Mouse (Mus musculus): ENCODE measurements around the gene Ncaph2. TPM values are rescaled to one million over a fixed set of nuclear protein-coding genes. Genes with fewer than 3 reads are reported as not detected.
A peak's percentile ranks its signal among the peaks of the same experiment; 100 is the strongest.

The Ncaph2 gene
- total RNA-seq, 4 experiments from 2014 or later = 98.3 to 110 (median 107) TPM

DNA sequence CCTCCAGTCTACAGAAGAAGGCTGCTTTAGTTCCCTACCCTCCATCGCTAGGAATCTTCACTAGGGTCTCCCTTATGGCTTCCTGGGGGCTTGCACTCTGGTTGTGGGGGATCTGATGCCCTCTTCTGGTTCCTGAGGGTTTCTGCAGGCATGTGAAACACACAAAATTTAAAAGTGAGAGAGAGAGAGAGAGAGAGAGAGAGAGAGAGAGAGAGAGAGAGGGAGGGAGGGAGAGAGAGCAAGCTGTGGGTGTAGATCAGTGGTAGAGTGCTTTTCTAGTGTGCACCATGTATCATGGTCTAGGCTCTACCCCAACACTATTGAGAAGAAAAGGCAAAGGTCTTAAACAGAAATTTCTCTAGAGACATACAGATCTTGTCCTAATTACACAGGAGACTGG, 13.8 kb upstream of the Ncaph2 start:
- DNase-seq (ENCODE audit: low spot score in 2 of 2) = no peak

DNA sequence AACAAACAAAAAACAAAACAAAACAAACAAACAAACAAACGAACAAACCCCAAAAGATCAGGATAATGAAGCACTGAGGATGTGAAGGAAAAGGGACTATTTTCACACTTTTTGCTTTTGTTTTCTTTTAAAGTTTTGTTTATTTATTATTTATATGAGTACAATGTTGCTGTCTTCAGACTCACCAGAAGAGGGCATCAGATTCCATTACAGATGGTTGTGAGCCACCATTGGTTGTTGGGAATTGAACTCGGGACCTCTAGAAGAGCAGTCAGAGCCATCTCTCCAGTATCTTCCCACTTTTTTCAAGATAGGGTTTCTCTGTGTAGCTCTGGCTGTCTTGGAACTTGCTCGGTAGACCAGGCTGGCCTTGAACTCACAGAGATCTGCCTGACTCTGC, 12.2 kb upstream of the Ncaph2 start:
- no peak for DNase-seq (ENCODE audit: low spot score in 2 of 2)

DNA sequence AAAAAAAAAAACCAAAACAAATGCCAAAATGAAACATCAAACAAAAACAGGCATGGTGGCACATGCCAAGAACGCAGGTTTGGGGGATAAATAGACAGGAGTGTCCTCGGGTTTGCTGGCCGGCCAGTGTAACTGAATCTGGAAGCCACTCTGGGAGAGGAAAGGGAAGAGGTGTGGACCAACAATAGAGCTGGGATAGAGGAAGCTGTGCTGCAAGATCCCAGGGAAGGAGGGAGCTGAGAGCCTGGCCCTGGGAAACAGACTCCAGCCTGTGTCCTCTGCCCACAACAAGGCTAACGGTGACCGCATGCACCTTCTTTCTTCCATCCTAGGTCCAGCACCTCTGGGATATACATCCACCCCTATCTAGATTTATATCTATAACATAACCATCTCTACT, 5.1 kb upstream of the Ncaph2 start:
- DNase-seq (ENCODE audit: low spot score in 2 of 2) = no peak

DNA sequence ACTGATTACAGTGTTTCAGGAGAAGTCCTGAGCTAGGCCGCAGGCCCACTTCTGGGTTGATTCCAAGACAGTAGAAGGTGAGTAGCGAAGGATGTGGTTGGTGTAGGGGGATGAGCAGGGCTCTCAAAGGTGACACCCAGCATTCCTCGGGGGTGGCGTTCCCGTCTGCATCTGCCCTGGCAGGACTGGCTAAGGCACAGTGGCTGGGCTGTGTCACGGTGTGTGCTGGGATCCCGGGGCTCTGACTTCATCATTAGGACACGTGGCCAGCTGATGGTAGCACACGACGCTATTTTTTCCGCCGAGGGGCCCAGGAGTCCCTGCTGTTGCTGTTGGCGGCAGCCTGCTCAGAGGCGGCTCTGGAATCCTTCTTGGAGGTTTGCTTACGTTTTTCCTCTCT, 4.2 kb upstream of the Ncaph2 start:
- no peak for DNase-seq (ENCODE audit: low spot score in 2 of 2)

DNA sequence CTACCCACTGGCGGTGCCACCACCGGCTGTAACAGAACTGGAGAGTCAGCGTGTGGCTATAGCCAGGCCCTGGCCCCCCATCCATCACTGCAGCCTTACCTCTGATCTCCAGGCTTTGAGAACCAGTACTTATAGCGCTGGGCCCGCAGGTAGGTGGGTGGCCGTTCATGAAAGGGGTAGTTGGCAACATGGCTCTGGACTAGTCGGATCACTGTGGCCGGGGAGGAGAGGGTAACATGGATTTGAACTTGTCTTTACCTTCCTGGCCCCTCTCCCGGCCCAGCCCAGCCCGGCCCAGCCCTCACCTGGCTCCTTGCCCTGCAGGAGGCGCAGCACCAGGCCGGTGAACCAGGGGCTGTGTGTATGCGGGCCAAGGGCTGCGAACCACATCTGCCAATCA, 3.5 kb upstream of the Ncaph2 start:
- no peak for DNase-seq (ENCODE audit: low spot score in 2 of 2)

DNA sequence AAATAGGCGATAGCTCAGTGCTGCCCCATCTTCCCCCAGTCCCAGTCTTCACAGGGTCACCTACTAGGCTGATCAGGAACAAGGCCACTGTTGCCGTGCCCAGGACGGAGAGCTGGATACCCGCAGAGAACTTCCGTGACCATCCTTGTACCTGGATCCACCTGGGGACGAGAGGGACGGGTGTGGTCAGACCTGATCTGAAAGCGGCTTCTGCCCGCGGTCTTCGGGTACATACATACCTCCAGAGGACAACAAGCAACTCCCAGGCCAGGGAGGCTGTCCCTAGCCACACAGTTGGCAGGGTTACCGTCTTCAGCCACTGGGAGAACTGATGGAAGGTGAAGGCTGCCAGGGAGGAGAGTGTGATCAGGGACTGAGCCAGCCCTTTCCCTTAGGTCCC, 2.7 kb upstream of the Ncaph2 start:
- DNase-seq (ENCODE audit: low spot score in 2 of 2) = no peak

DNA sequence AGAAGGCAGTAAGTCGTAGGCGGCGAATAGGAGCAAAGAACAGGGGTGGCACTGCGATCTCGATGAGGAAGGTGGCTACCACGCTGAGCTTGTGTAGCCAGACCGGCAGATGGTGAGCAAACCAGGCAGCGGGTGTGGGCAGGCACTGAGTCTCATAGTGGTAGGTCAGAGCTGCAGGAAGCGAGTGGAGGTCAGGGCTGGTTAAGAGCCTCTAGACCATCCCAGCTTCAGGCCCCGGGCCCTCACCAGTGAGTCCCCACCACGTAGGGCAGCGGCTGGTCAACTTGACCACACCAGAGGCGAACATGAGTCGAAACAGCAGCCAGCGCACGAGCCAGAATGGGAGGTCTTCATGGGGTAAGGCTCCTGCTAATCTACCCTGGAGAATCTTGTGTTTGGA, 1.7 kb upstream of the Ncaph2 start:
- no peak for DNase-seq (ENCODE audit: low spot score in 2 of 2)

DNA sequence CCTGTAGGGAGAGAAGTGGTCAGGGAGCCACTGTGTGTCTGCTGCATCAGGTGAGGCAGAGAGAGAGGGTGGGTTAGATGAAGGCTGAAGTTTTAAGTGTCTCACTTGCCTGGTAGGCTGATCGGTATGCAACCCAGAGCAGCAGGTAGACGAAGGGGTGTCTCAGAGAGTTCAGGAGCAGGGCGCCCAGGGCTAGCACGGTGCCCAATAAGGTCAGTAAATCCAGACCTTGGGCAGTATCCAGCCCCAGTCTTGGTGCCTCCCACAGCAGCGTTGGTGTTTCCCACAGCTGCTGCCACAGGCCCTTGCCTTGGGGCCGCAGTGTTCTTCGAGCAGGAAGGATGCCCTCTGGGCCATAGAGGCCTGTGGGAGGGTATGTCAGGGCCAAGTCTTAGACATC, 1.1 kb upstream of the Ncaph2 start:
- no peak for DNase-seq (ENCODE audit: low spot score in 2 of 2)

DNA sequence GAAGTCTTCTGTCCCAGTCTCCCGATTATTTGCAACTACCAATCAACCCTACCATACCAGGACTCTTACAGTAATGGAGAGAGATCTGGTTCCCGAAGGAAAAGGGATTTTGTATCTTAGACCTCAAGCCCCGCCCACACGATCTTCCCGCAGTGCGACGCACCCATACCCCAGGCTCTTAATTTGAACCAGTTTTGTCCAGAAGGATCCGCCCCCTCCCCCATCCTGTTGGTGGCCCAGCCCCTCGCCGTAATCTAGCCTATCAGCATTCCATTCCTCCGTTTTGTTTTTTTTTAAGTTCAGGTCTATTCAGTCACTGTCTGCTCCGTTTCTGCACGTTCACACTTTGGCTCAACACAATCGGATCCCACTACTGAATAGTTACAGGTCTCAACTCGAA, 853 bp downstream of the Ncaph2 start:
- no peak for DNase-seq (ENCODE audit: low spot score in 2 of 2)

DNA sequence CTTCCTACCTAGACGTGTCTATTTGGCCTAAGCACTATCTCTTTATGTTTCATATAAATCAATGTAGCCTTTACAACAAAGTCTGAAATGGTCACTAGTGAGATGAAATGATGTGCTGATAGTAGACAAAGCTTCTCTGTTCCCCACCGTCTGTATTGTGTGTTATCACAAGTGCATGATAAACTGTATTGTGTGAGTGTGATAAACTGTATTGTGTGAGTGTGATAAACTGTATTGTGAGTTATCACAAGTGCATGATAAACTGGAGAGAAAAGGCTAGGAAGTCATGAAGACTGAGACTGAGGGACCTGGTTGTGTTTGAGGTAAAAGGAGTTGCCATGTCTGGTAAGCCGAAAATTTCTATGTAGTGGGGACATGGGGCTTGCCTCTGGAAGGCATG, 3.3 kb downstream of the Ncaph2 start:
- DNase-seq (ENCODE audit: low spot score in 2 of 2) = no peak

DNA sequence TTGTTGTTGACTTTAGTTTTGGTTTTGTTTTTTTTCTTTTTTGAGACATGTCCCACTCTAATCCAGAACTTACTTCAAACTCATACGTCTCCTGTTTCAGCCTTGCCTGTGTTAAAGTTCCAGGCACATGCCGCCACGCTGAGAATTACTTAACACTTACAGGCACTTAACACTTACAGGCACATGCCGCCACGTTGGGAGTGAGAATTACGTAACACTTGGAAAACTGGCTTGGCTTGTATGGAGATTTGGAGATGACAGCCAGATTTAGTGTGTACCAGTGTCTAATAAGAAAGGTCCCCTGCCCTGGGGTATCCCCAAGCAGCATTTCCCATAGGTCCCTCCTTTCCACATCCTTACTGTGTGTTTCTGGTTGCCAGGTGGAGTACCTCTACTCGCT, 7.5 kb downstream of the Ncaph2 start:
- no peak for DNase-seq (ENCODE audit: low spot score in 2 of 2)

DNA sequence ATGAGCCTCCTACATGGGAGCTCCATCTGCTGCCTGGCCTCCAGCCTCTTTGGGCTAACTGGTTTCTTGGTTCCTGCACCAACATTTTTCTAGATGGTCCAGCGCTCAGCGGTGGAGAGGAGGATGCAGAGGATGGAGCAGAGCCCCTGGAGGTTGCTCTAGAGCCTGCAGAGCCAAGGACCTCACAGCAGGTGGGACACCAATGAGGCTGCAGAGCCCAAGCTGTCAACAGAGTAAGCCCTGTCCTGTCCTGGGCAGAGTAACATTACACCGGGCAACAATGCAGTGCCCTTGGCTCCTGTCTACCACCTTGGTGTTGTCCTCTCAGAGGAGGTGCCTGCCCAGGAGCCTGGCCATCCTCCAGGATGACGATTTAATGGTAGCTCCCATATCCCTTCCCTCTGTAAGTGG, 9.6 kb downstream of the Ncaph2 start:
- no peak for DNase-seq (ENCODE audit: low spot score in 2 of 2)

DNA sequence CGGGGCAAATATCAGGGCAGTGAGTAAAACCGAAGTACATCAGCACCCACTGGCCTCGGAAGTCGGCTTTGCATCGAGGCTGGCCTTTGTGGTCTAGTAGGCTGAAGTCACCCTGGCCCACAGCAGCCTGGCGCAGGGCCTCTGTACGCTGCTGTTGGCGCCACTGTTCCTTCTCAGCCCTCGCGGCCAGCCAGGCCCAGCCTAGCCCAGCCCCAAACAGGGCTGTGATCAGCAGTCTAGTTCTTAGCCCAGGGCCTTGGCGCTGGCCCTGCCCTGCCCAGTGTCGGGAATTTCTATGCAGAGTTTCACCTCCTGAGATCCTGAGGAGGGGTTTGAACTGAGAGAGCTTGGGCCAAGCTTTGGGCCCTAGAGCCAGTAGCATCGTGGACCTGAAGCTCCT, 16.5 kb downstream of the Ncaph2 start:
- no peak for DNase-seq (ENCODE audit: low spot score in 2 of 2)

DNA sequence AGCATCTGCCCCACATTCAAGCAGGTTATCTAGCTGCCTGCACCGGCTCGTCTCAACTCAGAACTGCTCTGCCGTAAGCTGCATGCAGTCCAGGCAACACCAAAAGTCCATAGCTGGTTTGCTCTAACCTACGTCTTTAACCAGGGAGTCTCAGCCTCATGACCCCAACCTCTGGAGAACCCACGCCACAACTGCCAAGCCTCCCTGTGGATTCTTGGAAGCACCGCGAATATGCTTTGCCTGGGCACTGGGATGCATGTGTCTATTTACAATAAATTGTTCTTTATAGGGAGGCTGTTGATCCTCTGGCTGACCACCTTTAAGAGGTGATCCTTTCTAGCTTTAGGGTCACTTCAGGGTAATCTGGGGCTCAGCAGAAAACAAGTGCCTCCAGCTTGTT, 17.0 kb downstream of the Ncaph2 start:
- DNase-seq (ENCODE audit: low spot score in 2 of 2) = no peak

DNA sequence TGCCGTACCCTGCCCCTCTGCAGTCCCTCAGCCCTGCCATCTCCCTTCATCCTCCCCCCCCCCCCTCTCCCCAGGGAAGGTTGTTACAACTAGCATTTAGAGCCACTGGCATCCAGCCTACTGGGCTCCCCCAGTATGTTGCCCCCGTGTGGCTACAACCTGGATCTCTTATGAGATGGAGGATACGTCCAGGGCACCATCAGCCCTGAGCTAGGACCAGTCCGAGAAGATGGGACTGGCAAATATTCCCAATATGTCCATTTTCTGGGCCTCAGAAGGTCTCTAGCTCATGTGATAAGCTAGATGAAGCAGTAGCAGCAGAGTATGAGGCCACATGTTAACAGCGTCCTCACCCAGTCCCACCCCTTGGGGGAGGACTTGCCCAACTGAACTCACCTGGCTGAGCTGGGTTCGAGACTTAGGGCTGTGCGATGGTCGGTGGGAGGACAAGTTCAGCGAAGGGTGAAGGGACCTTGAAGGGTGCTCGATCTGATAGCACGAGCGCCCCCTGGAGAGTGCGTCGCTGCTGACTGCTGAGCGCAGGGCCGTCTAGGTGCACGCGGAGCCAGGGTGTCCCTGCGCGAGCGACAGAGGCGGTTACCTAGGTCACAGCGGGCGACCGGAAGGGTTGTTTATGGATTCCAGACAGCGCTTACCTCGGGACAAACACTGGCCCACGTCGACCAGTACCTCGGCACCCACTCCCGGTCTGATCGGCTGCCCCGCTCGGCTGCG, 17.7 kb downstream of the Ncaph2 start:
- peak; percentile 70 to 75 for DNase-seq (ENCODE audit: low spot score in 2 of 2)

DNA sequence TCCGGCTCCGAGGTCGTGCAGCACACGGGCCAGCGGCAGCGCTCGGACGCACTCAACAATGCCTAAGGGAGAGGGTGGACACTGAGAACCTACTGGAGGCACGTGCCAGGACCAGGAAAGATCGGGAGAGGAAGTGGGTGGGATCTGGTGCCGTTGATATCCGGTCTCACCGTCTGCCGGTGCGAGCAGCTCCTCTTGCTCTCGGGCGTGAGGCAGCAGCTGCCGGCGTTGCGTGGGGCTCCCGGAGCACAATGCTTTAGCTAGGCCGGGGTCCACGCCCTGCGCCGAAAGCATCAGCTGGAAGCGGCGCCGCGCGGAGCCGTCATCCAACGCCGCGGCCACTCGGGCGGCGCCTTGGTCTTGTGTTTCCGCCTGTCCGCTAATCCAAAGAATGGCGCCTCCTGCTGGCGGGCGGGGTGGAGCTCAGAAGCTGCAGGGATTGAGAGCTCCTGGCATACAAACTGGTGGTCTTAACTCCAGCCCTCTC, 18.3 kb downstream of the Ncaph2 start, which contains the start of gene Sco2:
Gene Sco2, minus strand, starts transcription at position 85 of the 487 bp plus-strand sequence.
- DNase-seq (ENCODE audit: low spot score in 2 of 2) = peak; percentile 85 to 95

DNA sequence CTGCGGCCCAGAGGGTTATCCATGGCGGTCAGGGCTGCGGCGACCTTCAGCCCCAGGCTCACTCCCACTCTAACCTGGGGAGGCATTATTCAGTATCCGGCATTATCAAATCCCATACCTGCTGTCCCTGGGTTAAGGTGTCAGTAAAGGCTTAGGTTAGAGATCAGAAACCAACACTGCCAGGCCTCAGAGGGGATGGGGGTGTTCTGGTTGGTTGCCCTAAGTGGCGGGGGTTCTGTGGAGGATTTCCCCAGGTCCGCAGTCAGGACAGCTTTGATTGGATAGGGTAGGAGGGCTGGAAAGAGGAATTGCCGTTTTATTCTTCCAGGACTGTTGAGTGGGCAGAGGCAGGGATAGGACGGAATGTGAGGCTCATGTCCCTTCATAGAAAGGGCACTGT, 18.8 kb downstream of the Ncaph2 start:
- no peak for DNase-seq (ENCODE audit: low spot score in 2 of 2)

DNA sequence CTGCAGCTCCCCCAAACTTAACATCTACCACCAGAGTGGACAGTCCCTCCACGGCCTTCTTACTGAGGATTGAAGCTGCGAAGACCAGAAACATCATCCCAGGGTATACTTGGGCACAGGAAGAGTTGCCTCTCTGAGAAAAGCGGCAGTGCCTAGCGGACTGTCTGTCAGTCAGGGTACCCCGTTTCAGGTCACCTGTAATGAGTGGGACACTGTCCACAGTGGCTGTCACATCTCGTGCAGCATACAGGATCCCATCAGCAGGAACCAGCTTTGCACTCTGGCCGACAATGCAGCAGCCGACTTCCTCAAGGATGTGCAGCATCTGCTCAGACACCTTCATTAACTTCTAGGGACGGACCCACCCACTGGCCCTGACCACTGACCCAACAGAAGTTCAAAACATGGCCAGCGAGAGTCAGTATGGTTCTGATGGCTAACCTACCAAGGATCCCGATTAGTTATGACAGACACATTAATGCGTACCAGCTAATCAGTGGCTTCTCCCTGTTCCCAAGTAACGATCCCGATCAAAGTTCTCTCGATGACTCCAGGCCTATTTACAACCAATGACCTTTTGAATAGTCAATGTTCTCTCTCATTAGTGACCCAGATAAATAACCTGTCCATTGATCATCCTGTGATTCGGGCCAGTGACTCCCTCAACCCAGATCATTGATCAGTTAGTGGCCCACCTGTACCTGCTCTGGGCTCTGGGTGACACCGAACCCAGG, 19.4 kb downstream of the Ncaph2 start:
- DNase-seq (ENCODE audit: low spot score in 2 of 2) = no peak

DNA sequence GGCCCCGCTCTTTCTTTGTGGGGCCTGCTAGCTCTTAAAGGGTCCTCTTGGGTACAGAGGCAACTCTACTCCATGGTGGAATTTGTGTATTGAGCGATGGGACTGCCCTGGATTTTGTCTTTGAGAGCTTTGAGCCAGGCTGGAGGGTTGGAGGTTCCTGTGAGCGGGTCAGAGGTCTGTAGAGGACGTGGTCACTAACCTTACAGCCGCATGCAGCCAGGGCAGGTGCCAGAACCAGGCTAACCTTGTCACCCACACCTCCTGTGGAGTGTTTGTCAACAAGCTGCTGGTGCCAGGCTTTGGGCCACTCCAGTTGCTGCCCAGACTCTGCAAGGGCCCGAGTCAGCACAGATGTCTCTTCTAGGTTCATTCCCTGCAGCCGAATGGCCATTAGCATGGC, 20.5 kb downstream of the Ncaph2 start:
- DNase-seq (ENCODE audit: low spot score in 2 of 2) = peak in 1 of 2 experiments; percentile 10

DNA sequence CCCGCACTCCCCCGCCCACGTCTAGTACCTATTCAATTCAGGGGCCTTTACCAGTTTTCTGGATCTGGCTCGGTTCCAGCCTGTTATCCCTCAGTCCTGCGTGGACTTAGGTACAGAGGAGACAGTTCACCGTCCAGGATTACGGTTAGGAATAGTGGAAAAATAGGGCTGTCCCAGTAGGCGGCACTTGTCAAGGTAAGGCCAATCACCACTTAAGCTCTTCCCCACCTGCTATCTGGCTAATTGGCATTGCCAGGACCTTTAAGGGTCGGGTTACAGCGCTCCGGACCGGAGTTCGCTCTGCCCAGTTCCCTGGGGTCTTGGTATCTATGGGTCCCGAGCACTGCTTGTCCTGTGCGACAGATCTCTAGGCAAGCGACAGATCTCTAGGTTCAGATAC, 21.4 kb downstream of the Ncaph2 start, which contains the start of gene Tymp:
Gene Tymp, minus strand, starts transcription at position 83 of the 400 bp plus-strand sequence.
- no peak for DNase-seq (ENCODE audit: low spot score in 2 of 2)

DNA sequence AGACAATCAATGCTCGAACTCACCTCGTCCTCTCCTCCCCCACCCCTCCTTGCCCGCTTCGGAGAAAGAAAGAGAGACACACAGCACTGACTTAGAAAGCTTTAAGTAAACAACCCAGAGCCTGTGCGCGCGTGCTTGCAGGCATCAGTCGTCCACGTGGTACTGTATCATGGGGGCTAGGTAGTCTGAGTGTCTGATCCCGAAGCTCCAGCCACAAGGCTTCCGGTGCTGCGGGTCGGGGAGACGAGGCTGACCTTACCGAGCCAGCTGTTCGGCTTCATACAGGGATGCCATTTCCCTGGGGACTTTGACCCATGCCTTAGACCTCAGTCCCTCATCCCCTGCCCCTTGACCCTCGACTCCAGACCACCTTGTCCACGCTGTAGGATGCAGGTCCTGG, 21.8 kb downstream of the Ncaph2 start:
- DNase-seq (ENCODE audit: low spot score in 2 of 2) = no peak

DNA sequence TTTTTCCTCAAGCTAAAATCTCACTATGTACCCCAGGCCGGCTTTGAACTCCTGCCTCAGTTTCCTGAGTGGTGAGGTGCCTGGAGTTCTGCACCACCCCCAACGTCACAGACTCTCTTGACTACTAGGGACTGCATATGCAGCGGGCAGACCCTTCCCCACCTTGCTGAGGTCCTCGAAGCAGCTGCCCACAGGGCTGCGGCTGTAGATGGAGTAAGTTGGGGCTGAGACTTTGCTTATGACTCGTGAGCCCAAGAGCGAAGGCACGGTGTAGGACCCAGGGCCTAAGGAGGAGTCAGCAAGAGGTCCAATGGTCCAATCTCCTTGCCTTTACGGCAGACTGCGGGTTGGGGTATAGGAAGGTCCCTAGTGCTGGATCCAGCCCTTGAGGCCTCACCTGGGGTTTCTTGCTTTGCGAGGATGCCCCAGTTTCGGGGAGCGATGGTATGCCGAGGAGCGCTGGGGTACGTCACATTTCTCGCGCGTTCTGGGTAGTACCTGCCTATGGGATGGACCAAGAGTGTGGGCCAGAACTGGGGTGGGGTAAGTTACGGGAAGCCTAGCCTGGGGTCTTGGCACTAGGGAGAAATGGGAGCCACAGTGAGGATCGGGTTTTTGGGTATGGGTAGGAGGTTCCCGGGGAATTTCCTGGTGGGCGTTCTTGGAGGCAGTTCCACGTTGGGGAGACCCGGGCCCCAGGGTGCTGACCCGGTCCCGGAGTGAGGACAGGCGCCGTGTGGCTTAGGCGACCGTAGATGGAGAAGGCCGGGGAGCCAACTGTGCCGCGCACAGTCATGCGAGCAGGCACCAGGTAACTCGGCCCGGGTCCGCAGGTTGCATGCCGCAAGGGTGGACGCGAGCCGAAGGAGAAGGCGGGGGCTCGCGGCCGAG, 22.7 kb downstream of the Ncaph2 start:
- DNase-seq (ENCODE audit: low spot score in 2 of 2) = no peak

Measured in left cerebral cortex, adult 8-10 months (tissue).